Mouse (Mus musculus) E14TG2a.4 (cell line): ENCODE data around the gene P3h4.

Experiments
- CTCF ChIP-seq: conservative IDR thresholded peaks from 2 replicates; pipeline ENCODE4 v1.5.1; 2014; ENCODE audit warnings: low read length
- NANOG ChIP-seq: IDR thresholded peaks from 2 replicates; pipeline ENCODE4 v1.6.1; 2014; ENCODE audit warnings: borderline replicate concordance, low read length, mixed read lengths
- POU5F1 ChIP-seq: IDR thresholded peaks from 2 replicates; pipeline ENCODE4 v1.6.1; 2014; ENCODE audit warnings: low read length, borderline replicate concordance

- no peak for TF ChIP-seq CTCF
- no peak for TF ChIP-seq NANOG
- TF ChIP-seq POU5F1: no peak
Observed at GRCm38 (mm10) chr11:100428612-100429199, 14.1 kb upstream of the P3h4 start.
